Mouse (Mus musculus) ES-CJ7 (cell line): ENCODE measurements around the gene Ncmap.
"Not testable (repeated sequence)": the region's sequence is repeated elsewhere in the genome, so short reads cannot be mapped to it uniquely, and the experiment has no call there.

ENCODE experiments used
- DNase-seq: peaks from one replicate; pipeline ENCODE4 v3.0.0; 2011; ENCODE audit warnings: low read depth, low spot score

The Ncmap gene

DNA sequence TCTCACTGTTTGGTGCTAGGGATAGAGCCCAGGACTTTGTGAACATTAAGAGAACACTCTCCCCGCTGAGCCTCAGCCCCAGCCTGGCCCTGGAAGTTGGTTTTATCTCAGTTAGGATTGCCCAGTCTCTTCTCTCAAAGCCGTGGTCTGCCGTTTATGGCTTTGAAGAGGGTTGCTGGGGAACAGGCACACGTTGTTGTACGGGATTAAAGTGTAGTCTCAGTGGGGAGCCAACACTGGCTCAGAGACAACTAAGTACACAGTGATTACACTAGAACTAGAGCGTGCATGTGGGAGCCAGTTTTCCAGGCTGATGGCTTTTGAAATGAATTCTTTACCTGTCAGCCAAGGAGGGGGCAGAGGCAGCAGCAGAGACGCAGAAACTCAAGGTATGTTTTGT lies 3.9 kb upstream of the Ncmap start:
- no peak for DNase-seq

- no peak for DNase-seq
These were observed 476 bp downstream of the Ncmap start for GRCm38 (mm10) chr4:135397551-135397950.

- peak; percentile 45 for DNase-seq
These were observed 1.7 kb downstream of the Ncmap start for GRCm38 (mm10) chr4:135396303-135396702.

DNA sequence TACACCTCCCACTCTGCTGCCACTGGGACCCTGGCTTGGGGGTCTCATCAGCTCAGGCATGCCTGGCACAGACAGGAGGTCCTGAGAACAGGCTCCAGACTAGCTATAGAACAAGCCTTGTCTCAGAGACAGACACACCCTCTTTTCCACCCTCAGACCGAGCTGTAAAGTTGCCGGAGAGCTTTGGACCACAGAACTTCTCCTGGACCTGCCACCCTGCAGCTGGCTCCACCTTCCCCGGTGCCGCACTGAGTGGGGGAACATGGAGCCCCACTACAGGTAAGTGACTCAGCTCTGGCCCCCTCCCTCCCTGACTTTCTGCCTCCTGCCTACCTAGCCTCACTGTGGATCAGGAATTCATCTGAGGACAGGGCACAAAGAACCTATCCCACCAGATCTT lies 2.7 kb downstream of the Ncmap start:
- DNase-seq: no peak

DNA sequence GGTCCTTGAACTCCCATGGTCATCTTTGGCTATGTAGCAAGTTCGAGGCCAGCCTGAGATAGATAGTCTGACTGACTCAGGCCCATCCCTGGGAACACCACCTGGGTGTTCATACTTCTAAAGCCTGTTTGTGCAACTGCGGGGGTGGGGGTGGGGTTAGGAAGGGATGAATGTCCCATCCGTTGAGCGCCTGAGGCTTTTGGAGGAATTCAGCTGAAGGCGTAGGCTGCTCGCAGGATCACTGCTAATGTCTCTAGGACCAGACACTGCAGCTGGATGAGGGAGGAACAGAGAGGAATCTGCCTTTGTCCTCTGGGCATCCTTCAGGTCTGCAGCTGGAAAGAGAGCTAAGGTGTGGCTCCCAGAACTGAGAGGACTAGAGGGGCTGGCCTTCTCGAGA lies 3.4 kb downstream of the Ncmap start:
- peak; percentile 43 for DNase-seq

DNA sequence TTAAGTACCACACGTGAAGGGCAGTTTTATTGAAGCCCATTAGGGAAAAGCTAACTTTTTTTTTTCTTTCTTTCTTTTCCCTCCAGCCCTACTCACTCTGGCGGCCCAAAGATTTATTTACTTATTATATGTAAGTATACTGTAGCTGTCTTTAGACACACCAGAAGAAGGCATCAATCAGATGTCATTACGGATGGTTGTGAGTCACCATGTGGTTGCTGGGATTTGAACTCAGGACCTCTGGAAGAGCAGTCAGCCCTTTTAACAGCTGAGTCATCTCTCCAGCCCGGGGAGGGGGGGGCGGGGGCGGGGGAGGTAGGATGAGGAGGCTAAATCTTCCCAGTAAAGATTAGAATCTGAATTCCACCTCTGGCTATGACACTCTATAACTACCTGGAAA lies 4.6 kb downstream of the Ncmap start:
- no peak for DNase-seq

DNA sequence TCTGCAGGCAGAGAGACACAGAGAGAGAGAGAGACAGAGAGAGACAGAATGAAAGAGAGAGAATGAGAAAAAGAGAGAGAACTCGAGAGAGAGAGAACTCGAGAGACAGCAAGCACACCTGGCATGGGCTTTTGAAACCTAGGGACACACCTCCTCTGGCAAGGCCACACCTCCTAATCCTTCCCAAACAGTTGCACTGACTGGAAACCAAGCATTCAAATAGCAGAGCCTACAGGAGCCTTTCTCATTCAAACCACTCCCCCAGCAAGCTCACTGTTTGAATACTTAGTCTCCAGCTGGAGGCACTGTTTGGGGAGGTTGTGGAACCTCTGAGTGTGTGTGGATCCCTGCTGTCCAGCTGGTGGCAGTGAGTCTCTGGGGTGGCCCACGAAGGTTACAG lies 5.2 kb downstream of the Ncmap start:
- DNase-seq: peak; percentile 52

GRCm38 (mm10) chr4:135391014-135391413 lies 7.0 kb downstream of the Ncmap start:
- no peak for DNase-seq

- DNase-seq: no peak
These were observed 12.4 kb downstream of the Ncmap start for GRCm38 (mm10) chr4:135385614-135386013.

DNA sequence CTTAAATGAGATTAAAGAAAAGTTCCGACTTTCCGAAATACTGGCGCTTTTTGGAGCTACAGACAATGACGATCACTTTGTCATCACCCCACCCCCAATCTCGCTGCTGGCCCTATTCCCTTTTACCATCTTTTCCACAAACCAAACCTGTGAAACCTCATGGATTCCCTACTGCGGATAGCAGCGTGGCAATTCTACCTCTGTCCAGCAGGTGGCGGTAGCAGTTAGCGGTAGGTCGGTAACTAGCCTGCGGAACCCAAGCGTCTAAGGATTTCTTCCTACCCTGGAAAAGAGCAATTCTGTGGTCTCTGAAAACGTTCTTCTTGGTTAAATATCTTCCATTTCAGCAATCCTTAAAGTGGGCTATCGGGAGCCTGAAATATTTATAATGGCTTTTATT lies 15.7 kb downstream of the Ncmap start:
- DNase-seq: peak; percentile 85

- DNase-seq: peak; percentile 94
These were observed 16.7 kb downstream of the Ncmap start for GRCm38 (mm10) chr4:135381355-135381754.

- no peak for DNase-seq
These were observed 20.8 kb downstream of the Ncmap start for GRCm38 (mm10) chr4:135377241-135377640.

GRCm38 (mm10) chr4:135375444-135375843 lies 22.6 kb downstream of the Ncmap start:
- DNase-seq: peak; percentile 64

DNA sequence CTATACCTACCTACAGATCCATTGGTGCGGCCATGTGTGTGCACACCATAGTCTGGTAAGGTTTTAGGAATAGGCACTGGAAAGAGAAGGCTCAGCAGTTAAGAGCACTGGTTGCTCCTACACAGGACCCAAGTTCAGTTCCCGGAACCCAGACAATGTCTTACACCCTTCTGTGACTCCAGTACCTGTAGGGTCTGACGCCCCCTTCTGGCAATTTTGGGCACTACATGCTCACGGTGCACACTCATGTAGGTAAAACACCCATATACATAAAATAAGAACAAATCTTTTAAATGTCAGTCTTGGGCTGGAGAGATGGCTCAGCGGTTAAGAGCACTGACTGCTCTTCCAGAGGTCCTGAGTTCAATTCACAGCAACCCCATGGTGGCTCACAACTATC lies 24.7 kb downstream of the Ncmap start:
- DNase-seq: peak; percentile 51

DNA sequence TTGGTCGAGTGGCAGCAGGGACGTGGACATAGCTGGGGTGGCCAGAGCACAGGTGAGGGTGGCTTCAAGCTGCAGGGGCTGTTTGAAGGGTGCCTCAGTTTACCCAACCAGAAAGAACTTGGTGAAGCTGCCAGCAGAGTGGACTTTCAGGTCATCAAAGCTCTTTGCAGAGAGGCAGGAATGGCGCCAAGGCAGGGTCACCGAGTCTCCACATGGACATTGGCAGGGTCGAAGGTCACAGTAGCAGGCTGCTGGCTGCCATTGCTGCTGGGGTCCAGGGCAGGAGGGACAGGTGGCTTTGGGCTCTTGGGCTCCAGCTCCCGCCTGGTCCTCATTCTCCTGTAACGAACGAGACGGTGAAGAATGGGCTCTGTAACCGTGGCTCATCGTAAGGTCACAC lies 27.7 kb downstream of the Ncmap start:
- no peak for DNase-seq

DNA sequence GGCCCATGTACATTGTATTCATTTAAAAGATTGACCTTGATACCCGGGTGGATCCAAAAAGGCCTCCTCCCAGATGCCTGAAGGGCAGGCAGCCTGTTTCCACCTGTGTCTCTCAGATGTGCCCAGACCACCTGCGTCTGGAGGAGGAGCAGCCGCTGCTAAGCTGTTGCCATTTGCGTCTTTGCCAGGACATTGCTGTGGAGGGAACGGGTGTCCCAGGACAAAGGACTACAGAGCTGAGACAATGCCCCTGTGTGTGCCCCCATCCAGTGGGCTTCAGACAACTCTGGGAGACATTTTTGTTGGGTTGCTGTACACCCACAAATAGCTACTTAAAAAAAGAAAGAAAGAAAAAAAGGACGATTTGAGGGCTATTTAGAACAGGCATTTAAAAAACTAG lies 35.2 kb downstream of the Ncmap start:
- DNase-seq: no peak

DNA sequence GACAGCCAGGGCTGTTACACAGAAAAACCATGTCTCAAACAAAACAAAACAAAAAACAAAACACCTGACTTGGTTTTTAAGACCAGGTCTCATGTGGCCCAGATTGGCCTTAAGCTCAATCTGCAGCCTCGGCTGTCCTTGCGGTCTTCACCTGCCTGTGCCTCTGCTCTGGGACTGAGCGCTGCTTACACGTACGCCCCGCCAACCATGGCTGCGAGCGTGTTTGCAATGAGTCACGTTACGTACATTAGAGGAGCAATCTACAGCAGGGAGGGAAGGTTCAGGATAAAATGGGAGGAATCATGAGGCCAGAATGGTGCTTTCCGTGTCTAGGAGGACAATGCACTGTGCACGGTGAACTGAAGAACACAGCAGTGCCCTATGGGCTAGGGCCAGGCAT lies 36.3 kb downstream of the Ncmap start:
- no peak for DNase-seq

DNA sequence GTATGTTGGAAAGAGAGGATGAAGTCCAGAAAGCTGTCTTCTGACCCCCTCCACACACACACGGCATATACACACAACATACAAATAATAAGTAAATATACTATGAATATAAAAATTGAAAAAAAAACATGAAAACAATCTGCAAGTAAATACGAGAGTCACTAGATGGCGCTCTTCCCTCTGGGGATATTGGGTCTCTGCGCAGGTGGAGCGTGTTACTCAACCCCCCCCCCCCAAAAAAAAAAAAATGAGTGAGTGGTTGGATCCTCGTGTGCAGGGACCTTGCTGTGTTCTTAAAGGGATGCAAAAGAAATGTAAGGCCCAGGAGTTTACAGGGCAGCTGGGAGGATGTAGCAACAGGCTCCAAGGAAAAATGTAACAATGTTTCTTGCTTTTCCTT lies 39.3 kb downstream of the Ncmap start:
- peak; percentile 84 for DNase-seq

DNA sequence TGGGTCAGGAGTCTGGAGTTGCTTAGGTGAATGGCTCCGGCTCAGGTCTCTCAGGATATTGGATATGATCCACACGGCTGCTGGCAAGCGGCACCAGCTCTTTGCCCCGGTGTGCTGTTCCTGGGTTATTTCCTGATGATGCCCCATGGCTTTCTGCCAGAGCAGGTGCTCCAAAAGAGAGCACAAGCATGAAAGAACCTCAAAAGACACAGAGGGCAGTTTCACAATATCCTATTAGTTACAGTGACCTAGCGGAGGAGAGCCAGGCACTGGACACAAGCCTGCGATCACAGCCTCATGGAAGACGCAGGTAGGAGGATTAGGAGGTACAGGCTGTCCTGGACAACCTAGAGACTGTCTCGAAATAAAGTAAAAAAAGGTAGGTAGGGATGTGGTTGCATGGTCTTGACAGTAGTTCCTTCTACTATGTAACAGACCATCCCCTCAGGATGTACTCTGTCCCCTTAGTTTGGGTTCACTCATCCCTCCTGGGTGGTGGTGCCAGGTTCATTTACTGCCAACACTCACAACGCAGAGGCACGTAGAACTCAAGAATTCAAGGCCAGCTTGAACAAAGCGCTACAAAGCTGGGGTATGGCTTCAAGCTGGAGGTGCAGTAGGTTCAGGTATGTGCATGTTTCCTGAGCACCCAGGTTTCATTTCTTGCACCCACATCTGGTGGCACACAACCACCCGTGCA lies 40.7 kb downstream of the Ncmap start:
- DNase-seq: no peak

GRCm38 (mm10) chr4:135355886-135356550 lies 42.0 kb downstream of the Ncmap start:
- no peak for DNase-seq

- DNase-seq: not testable (repeated sequence)
These were observed 43.3 kb downstream of the Ncmap start for GRCm38 (mm10) chr4:135354751-135355150.

DNA sequence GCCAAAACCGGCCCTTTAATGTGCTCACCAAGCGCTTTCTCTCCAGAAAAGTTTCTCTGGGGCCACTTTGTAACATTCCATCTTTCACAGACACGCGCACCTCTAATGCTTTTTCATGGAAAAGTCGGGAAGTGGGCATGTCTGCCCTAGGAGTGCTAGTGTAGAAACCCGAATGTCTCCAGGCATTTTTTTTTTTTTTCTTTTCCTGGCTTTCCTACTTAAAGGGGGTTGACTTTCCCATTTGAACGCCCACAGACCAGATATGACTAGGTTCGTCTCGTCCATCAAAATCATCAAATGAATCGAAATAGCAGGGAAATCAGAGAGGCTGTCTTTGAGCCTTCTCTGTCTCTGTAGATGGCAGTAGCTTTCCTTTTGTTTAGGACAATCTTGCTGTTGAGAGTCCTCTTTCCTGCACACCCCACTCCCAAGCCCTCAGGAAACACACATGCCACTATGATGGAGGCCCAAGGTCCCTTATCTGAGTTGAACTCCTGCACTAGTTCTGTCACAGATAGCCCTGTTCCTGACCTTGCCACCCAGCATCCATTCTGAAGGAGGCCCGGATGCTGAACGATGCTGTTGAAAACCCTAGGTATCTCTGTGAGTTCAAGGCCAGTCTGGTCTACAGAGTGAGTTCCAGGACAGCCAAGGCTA lies 44.1 kb downstream of the Ncmap start:
- DNase-seq: peak; percentile 40
